Mouse (Mus musculus) MEL-GATA-1-ER (cell line): ENCODE results near the gene Ttll11.

Experiments
- DNase-seq: peaks from one replicate; pipeline ENCODE4 v3.0.0-alpha.2; 2012; ENCODE audit warnings: low read depth; ENCODE audit errors: extremely low read depth

Gene Ttll11

DNA sequence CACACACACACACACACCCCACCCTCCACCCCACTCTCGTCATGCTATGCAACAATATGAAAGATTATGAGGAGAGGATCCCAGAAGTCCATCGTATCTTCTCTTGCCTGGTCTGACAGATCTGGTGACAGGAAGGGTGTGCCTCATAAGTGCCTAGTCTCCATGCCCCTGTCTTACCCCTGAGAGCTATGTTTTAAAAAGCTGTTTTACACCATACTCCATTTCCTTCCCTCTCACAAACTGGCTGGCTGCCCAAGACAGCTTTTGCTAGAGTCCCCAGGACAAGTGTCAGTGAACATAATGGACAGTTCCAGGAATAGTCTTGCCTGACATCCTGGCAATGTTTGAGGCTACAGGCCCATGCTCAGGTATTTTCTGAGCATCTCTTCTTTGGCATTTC is 78.9 kb downstream of the Ttll11 start:
- DNase-seq = no peak

DNA sequence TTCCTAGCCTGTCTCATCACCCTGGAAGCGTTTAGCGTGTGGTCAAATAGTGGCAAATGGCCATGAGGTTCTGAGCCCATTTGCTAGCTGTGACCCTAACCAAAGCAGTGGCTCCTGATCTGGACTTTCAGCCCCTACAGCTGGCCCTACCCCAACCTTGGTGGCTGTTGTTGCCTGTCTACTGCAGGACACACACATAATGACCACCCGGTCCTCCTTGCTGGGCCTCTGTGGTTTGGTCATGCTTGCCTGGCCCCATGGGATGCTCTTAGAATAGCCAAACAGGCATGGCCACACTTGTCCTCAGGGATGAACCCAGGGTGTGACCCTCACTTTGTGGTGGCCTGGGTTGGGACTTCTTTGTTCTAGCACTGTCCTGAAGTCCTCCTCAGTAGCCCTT is 80.0 kb downstream of the Ttll11 start:
- no peak for DNase-seq

DNA sequence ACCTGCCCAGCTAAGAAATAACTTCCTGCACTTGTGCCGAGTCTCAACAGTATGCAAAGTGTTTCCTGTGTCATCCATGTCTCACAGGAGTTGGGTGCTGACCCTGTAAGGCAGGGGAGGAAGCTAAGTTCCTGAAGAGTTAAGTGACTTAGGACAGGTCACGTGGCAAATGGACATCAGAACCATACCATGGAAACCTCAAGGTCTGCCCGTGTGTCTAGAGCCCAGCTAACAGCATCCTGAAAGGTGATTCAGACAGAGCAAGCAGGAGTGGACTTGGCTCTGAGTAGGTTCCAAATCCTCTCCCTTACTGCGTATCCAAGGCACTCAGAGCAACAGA is 80.6 kb downstream of the Ttll11 start:
- DNase-seq = no peak

DNA sequence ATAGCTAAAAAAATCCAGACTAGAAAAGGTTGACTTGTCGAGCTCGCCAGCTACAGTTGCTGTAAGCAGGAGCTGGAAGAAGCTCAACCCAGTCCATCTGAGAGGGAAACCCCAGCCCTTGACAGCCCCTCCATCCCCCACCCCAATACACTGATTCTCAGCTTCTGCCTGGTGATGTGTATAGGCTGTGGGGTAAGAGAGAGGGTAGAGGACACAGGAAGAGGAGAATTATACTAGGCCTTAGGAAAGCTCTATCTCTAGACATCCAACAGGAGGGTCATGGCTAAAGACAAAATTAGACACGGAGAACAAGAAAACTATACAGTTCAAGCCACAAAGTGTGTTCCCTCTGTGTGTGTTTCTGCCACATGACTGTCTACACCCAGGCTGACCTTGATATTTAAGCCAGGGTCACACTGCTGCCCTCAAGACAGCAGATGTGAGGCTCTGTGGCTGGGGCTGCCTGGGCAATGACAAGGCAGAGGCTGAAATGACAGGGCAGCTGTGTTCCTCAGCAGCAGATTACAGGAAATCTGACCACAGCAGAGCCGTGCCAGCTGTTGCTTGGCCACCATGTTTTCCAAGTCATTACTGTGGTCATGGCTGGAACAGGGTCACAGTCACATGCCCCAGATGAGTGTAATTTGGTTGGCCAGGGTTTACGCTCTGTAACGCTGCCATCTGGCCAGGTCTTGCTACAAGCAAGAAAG is 81.1 kb downstream of the Ttll11 start:
- DNase-seq = no peak

DNA sequence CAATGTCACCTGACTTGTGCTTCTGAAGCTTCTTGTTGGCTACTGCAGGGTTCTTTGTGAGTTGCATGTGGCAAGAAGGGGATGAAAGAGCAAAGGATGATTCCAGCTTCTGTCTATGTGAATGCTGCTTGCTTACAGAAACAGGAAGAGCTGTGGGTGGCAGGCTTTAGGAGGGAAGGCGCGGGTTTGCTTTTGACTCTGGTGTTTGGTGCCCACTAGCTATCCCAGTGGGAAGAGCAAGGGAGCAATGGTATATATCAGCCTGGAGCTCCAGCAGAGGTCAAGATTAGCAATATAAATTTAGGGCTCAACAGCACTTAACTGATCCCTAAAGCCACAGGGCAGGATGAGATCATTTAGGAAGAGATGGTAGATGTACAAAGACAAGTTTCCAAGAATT is 82.6 kb downstream of the Ttll11 start:
- no peak for DNase-seq

DNA sequence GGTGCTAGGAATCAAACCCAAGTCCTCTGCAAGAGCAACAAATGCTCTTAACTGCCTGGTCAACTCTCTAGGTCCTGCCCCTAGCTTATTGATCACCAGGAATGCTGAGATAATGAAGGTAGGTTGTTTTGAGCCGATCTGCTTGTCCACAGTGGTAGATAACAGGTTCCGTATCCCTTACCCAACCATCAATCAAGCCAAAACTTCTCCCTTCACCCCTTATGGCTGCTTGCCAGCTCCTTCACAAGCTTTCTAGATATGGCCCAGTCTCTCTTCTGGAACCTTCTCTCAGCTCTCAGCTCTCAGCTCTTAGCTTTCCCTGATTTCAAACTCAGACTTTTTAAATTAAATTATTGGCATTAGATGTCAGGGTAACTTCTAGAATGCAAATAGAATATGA is 85.2 kb downstream of the Ttll11 start:
- no peak for DNase-seq

DNA sequence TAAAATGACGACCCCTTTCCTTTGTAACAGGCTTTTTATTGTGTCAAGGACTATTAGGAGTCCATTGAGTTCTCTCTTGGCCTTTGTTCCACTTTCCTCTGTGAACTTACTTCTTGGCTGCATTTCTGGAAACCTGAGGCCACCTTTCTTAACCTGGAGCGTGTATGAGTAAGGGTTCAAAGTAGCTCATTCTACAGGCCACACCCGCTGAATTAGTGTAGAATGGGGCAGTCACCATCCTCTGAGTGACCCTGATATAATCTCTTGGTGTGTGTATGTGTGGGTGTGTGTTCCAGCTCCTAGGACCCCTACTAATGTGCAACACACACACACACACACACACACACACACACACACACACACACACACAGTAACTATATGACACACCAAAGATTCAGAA is 89.1 kb downstream of the Ttll11 start:
- DNase-seq = no peak

DNA sequence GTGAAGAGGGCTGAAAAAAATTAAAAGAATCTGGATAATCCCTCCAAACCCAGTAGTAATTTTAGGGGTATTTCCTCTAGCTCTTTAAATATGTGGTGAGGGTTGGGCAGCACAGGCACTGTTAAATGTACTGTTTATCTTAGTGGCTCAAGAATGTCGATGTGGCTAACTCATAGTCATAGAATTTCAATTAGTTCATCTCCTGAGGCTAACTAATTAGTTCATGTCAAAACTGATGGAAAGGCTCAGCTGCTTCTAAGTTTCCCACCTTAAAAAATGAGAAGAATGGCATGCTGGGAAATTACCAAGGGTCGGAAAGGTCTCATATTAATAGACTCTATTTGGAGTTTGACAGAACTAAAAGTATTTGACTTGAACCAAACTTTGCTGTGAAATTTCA is 89.9 kb downstream of the Ttll11 start:
- no peak for DNase-seq

DNA sequence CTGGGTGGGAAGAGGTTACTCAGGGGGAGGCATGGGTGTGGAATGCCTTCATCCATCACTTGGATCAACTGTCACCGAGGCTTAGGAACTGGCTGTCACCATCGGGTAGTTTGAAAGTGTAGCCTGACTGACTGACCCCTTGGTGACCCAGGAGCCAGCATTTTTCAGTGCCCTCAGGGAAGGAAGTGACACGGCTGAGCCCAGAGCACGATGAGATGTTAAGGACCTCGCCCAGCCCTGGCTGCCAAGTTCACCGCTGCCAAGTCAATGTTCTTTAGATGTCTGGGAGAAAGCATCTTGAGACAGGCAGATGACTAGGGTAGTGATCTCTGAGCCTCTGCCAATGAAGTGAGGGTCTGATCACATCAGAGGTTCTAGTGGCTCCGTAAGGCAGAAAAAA is 95.4 kb downstream of the Ttll11 start:
- no peak for DNase-seq

DNA sequence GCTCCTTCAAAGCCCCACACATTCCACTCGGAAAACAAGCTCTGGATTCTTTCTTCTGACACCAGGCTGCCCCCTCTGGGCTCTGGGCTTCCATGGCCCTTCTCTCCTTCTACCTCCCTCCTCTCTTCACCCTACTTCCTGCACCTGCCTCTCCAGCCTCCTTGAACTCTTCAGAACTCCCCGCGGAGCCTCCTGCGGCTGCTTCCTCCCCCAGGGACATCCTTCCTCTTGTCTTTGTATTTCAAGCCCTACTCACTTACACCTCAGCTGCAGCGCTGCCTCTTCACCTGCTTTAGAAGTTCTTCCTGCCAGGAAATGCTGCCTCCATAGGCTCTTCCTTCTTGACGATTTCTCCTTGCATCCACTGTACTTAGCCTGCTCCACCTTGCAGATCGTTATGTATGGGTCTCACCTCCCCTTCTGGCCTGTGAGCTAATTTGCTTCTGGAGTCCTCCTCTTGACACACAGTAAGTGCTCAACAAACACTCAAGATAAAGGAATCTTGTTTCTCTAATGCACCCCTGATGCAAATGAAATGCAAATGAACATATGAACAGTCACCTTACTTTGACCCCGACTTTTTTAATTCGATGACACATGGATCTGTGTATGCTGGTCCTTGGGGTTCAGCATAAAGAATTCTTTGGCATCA is 97.3 kb downstream of the Ttll11 start:
- no peak for DNase-seq

DNA sequence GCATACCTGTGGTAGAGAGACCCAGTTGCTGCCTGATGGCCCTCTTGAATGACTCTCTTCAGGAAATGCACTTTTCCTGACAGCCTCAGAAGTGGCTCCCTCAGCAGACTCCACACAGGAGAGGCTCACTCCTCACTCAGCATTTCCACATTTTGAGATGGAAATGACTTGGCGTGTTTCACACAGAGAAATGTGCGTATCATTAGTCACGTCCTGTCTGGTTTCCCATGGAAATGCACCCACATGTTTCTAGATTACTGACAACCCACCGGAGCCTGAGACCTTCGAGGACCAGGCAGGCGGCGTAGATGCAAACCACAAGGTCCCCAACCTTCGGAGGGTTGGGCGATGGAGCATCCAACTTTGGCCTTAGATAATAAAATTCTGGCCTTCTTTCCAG is 97.8 kb downstream of the Ttll11 start:
- DNase-seq = no peak

DNA sequence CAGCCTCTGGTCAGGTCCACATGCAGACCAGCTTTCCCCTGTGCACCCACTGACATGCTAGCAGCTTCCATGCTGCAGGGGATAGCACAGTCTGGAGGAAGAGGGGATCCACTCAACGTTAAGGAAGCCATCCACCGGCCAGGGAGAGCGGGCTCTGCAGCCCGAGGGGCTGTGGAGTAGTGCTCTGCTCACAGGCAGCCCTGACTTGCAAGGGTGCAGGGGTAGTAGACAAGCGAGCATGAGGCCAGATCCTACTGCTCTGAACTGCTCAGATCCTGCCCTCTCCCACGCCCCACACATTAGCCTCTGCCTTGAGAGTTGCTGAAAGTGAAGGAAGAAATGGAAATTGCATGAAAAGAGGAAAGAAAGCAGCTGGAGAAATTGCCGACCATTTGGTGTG is 99.4 kb downstream of the Ttll11 start:
- no peak for DNase-seq

DNA sequence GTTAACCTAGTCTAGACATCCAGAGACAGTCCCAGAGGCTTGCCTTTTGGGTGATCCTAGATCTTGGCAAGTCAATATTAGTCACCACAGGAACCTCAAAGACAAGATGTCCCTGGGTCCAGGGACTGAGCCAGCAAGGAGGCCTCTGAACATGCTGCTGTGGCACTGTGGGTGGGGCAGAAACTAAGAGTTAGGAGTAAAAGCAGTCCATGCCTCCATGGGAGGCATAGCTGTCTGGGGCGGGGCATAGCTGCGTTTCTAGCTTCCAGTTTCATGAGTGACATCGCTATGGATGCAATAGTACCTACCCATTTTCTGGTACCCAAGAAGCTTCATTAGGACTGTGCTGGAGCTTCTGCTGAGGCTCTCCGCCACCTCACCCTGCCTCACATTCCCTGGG is 99.8 kb downstream of the Ttll11 start:
- DNase-seq = no peak

DNA sequence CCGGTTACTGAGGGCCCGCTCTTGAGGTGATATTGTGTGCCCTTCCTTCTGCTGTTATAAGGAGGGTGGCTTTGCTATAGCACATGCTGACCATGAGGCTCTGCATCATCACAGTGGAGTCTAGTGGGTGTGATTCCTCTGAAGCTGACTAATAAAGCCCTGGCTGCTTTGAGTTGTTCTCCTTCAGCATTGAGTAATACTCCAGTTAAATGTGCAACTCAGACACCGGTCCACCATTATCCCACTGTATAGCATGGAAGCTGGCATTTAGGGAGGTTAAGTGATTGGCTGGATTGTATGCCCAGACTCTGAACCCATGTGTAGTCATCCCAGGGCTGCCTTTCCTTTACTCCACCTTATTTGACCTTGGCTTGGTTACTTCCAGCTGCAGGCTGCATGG is 101.2 kb downstream of the Ttll11 start:
- DNase-seq = no peak

DNA sequence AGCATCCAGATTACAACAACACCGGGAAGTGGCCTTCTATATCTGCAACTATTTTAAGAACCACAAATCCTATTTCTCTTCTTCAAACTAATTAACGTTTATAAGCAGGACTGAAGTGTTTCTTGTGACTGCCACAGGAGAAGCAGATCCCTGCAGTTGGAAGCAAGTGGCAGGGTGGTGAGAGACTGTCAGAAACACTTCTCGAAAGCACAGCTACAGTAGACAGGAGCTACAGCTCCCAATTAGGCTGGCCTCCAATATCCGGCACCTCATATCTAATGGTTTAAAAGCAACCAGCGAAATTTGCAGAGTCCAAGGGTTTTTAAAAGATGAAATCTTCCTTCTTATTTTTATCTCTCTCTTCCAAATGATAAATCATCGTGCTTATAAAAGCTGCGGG is 104.1 kb downstream of the Ttll11 start:
- no peak for DNase-seq

DNA sequence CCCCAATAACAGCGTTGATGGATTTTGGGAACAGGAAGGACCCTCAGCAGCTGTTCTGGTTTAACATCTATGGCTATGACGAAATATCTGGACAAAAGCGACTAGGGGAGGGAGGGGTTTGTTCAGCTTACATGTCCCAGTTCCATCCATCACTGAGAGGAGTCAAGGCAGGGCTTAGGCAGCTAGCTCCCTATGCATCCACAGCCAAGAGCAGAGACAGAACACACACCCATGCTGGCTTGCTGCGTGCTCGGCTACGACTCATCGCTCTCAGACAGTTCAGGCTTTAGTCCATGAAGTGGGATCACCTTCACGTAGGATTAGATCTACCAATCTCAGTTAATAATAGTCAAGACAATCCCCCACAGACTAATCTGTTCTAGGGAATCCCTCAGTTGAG is 105.3 kb downstream of the Ttll11 start:
- no peak for DNase-seq

DNA sequence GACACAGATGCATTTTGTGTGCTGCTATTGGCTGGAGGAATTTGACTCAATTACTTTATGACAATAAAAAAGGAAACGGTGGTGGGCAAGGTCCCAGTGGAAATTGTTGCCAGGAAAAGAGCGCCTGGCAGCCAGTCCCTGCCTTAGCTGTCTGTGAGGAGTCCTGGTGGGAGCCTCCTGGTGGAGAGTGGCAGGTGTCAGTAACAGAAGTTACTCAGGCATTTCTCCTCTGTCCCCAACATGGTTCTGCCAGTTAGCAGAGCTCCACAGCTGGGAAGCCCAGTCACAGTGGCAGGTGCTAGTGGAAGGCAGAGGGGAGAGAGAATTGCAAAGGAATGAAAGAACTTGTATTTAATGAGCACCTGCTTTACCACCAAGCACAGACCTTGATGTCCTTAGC is 110.5 kb downstream of the Ttll11 start:
- DNase-seq = no peak

DNA sequence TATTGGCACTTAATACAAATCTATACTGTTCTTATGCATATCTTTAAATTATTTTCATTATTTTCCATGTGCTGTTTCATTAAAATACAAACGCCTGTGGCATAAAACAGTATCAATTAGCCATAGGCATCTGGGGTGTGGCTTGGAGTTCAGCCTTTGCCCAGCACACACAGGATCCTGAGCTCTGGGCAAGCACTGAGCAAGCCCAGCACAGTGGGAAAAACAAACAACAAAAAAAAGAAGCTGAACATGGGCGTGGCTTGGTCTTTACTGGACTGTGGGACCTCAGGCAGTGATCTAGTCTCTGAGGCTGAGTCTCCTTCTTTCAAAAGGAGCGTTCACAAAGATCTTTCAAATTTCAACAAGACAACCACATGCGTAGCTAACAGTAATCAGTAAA is 116.4 kb downstream of the Ttll11 start:
- no peak for DNase-seq

DNA sequence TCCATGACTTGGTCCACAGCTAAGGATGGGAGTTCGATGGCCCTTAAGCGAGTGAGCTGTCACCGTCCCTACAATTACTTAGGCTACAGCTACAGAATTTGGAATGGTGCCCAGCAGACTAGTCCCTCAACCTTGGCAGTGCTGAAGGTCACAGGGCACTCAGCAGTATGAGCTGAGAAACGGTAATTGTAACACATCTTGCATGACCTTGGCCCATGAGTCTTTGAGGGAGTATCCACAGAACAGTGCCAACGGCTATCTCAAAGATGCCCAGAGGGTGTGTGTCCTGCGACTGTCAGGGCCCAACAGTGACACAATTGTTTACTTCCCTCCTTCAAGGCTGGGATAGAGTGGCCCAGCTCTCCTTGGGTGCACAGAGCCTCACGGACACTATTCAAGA is 118.5 kb downstream of the Ttll11 start:
- DNase-seq = no peak

DNA sequence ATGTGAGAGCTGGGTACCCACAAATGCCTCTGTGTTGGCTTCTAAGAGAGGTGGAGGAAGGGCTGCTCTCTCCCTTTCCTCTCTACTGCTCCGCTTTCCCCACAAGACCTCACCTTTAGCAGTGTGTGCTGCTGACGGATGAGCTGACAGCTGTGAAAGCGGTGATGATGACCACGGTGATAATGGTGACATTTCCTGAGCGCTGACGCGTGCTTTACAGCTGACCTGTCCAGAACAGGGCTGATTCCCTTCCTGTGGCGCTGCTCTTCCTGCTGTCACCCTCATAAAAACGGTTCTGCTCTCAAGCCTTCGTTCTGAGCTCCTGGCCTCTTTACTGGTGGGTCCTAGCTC is 119.3 kb downstream of the Ttll11 start:
- DNase-seq = no peak

DNA sequence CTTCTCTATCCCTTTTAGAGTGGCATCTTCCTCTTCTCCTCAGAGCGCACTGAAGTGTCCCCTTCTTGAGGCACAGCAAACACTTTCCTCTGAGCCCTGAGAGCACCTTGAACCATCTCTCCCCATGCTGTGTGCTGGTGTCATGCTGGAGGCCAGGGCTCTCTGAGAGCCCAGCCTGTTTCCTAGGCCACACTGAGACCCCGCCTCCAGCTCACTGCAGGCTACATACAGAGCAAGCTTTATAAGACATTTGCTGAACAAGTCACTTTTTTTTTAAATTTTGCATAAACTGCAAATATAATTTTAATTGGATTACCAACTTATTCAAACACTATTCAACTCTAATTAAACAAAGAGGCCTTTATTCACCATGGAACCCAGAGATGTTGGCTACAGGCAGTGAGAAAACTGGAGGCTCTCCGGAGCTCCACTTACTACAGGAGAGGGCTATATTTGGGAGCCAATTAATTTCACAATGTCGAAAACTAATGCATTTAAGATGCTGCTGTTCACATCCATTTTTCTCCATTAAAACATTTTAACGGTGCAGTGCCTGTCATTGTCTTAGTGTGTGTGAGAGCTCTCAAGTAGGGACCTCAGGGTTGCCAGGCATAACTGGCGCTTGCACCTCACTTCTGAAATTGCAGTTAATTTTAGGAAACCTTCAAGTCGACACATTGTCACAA is 119.9 kb downstream of the Ttll11 start:
- no peak for DNase-seq

DNA sequence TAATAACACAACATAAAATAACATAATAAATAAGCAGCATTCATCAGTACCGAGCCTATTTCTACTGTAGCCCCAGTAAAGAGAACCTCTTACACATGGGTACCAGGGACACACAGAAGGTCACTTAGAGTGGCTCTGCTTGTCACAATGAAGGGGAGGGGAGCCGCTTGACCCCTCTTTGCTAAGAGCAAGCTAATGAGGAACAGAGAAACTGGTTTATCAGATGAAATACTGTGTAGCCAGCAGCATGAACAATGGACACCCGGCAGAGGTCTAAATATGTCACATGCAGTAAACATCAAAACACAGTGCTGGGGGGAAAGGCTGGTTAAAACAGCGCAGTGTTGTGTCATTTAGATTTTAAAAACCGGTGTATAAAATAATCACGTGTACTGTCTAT is 121.4 kb downstream of the Ttll11 start:
- DNase-seq = no peak

DNA sequence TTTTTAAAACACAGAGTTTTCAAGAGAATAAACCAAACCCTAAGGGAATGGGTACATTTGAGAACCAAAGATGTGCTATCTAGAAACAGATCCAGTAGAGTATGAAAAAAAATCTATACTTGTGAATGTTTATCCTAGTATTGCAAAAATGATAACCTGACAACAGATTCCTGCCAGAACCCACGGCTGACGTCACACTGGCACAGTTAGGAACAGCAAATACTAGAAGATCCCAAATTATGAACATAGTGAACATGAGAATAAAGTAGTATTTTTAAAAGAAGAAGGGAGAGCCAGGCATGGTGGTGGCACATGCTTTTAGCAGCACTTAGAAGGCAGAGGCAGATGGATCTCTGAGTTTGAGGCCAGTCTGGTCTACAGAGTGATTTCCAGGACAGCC is 122.8 kb downstream of the Ttll11 start:
- DNase-seq = no peak
